Mouse (Mus musculus) heart, adult 2 months (tissue): ENCODE data around the gene Ube2j1. TPM values are rescaled to one million over a fixed set of nuclear protein-coding genes. Genes with fewer than 3 reads are reported as not detected.

ENCODE experiments used
- DNase-seq, 2 experiments: peaks; one replicate each; pipeline ENCODE4 v3.0.0; 2021
- H3K27ac ChIP-seq: fragments of 200-600 bp; 2 replicates; pipeline ENCODE4 v1.8.1; 2022
- H3K27me3 ChIP-seq: fragments of 200-500 bp; 2 replicates; pipeline ENCODE4 v1.6.1; 2012; ENCODE audit warnings: mild to moderate bottlenecking, low read length, inconsistent platforms, mixed read lengths; ENCODE audit not compliant: control insufficient read depth, insufficient read depth
- H3K36me3 ChIP-seq: fragments of 200-500 bp; 2 replicates; pipeline ENCODE4 v1.6.1; 2012; ENCODE audit warnings: low read length, inconsistent platforms; ENCODE audit not compliant: control insufficient read depth, insufficient read depth
- H3K4me1 ChIP-seq: fragments of 200-500 bp; 2 replicates; pipeline ENCODE4 v1.6.1; 2011; ENCODE audit warnings: low read length; ENCODE audit not compliant: control insufficient read depth, insufficient read depth
- H3K4me3 ChIP-seq: fragments of 200-600 bp; 2 replicates; pipeline ENCODE4 v1.8.1; 2022
- H3K79me2 ChIP-seq: fragments of 200-500 bp; replicated peaks from 2 replicates; pipeline ENCODE4 v1.6.1; 2012; ENCODE audit warnings: mild to moderate bottlenecking, inconsistent platforms, low read length, moderate library complexity, mixed read lengths; ENCODE audit not compliant: control insufficient read depth, insufficient read depth
- H3K9ac ChIP-seq: fragments of 200-500 bp; 2 replicates; pipeline ENCODE4 v1.6.1; 2012; ENCODE audit warnings: low read depth, mild to moderate bottlenecking, control low read depth, inconsistent platforms, low read length, mixed read lengths
- CTCF ChIP-seq: fragments of 200-600 bp; IDR thresholded peaks from 2 replicates; pipeline ENCODE4 v1.8.1; 2022; ENCODE audit warnings: antibody characterized with exemption, mild to moderate bottlenecking, moderate library complexity
- EP300 ChIP-seq: fragments of 200-500 bp; IDR thresholded peaks from 2 replicates; pipeline ENCODE4 v1.6.1; 2011; ENCODE audit warnings: low read depth, low read length, control low read depth; ENCODE audit not compliant: insufficient read depth
- POLR2A ChIP-seq: fragments of 200-500 bp; IDR thresholded peaks from 2 replicates; pipeline ENCODE4 v1.6.1; 2011; ENCODE audit warnings: mild to moderate bottlenecking, low read depth, low read length, control low read depth; ENCODE audit not compliant: insufficient read depth
- WGBS: fragments of 180-500 bp; shearing (Covaris S2); methylation state at CpG from one replicate; pipeline ENCODE4 v1.1.7; 2018; 5-methylcytosine and 5-hydroxymethylcytosine counted together
- intact Hi-C: fragments of 180-260 bp; cut with DNase I; formaldehyde crosslinking; loops from one replicate; pipeline ENCODE4 v1.15.1; 2025
- long read RNA-seq: library from polyadenylated mRNA; stranded (forward); transcript quantifications from one replicate; pipeline ENCODE4 v2.0.0, GENCODE M21; 2021
- polyA plus RNA-seq: library from polyadenylated mRNA; depleted of rRNA; stranded (reverse); fragments of >200 nt; gene quantifications from 2 replicates; pipeline ENCODE4 v1.2.3, GENCODE M21; 2012; rRNA removed
- total RNA-seq, 2 experiments: library from RNA; stranded (reverse); gene quantifications; 2 replicates each; pipeline ENCODE4 v1.2.3; 2021

Gene Ube2j1
- total RNA-seq (10 to 100 TPM; 40.8 to 41.9 TPM), polyA plus RNA-seq (14.1 and 20.1 TPM in 2 replicates)
- long read RNA-seq, transcript Ube2j1-202 (8 exons, 3,530 nt) = major isoform, 11 of 26 reads
- long read RNA-seq, partial matches to known transcripts = 2 of 26 reads
- long read RNA-seq, other reads (novel, unspliced or antisense) = 13 of 26 reads

DNA sequence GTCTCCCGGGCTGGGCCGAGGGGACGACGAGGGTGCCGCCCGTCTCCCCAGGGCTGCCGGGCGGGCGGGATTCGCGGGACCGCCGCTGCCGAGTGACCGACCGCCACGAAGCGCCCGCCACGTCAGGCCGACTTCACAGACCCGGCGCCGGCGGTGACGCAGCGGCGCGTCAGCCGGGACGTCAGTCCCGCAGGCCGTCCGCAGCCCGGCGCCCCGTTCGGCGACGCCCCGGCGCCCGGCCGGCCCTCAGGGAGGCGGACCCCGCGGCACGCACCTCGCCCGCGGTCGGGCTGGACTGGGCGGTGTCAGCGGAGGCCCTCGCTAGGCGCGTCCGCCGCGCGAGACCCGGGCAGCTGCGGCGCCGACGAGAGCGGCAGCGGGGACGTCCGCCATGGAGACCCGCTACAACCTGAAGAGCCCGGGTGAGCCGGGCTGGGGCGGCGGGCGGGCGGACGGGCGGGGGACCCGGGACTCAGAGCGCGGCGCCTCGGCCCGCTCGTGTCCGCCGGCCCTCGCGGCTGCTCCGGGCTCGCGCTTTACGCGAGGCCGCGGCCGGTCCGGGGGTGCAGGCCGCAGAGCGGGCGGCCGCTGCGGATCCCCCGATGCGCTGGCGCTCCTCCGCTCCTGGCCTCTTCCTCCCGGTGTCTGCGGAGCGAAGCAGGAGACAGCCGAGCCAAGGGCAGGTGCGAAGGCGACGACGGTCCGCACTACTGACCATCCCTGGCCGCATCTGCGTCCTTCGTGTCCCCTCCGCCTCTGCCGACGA, at the start of gene Ube2j1:
TSS of gene Ube2j1 (plus strand) at position 222 of the 766 bp plus-strand sequence.
- Histone ChIP-seq H3K4me1 (peaks cover 6% of the 10 kb centered on the region), H3K36me3 (peaks cover 8% of the 10 kb centered on the region), H3K4me3 (peak within 1 kb of the TSS; percentile 90), H3K27ac (peak within 1 kb of the TSS; percentile 97), H3K79me2 (peaks cover 5% of the 10 kb centered on the region; the same call in 1 of the 2 replicates), H3K27me3 (no peaks in the 10 kb centered on the region), H3K9ac (peak within 1 kb of the TSS; percentile 94)
- peak; percentile 95 to 97 for DNase-seq
- intact Hi-C loops = loop anchor here (2.0 to 10.0 kb wide), 5 partner anchors 86 to 377 kb away; partner anchors contain the start of genes Lyrm2, Mdn1 and Rngtt
- WGBS = under 1% methylated on average over 103 of the region's 123 CpGs
- TF ChIP-seq POLR2A (peak; percentile 68; the same call in 1 of the 2 replicates), EP300 (no peak), CTCF (no peak)

DNA sequence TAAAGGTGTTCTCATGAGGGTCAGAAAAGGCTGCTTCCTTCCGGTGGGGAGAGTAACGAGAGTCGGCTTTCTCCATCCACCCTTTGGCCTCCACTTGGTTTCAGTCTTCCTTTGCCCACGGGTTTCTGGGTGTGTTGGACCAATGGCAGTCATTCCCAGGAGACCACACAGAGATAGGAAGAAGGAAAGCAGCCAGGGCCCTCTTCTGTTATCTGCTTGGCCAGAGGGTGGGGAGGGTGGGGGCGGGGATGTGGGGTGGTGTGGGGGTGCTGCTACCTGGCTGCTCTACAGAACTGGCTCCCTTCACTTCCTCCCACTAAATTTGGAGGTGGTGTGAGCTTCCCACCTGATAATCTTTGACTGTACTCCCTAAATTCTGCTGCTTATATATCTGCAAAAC, 49.6 kb upstream of the Ube2j1 start:
- 3% methylated on average over 5 of the region's 5 CpGs for WGBS
- intact Hi-C loops = loop anchor here (5.0 kb wide), 1 partner anchor 36 kb away; no protein-coding TSS in a partner anchor
- H3K79me2 ChIP-seq = no peaks in the 10 kb centered on the region
- no peak overlapping the region for H3K9ac ChIP-seq
- H3K4me3 ChIP-seq = no peak overlapping the region; the same call in 1 of the 2 replicates
- peak in 1 of 2 experiments; percentile 36 for DNase-seq
- H3K4me1 ChIP-seq = no peaks in the 10 kb centered on the region
- TF ChIP-seq POLR2A (no peak), CTCF (no peak), EP300 (no peak)
- peak overlapping the region; percentile 31; the same call in 1 of the 2 replicates for H3K27ac ChIP-seq
- peaks cover 7% of the 10 kb centered on the region for H3K27me3 ChIP-seq
- no peaks in the 10 kb centered on the region for H3K36me3 ChIP-seq

DNA sequence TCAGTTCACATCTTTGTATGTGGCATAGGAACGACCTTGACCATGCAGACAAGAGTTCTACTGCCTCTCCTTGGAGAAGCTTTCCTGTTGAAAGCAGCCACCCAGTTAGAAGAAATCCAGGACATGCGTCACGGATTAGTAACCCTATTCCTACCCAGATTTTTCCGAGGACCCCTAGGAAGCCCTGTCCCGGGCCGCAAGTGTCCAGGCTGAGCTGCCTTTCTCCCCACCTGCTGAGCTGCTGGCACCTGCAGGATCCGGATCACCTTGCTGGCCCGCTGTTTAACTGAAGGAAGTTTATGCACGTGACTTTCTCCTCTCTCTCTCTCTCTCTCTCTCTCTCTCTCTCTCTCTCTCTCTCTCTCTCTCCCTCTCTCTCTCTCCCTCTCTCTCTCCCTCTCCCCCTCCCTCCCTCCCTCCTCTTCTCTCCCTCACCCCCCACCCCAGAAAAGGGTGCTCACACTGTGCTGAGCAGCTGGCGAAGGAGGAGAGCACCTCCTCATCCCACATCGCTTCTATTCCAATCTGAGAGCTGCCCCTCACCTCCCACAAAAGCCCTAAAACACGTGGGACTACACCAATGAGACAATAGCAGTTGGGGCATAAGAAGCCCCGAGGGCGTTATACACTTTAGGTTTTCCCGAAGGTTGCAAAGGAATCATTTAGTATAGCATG, 49.0 kb upstream of the Ube2j1 start:
- 4% methylated on average over 15 of the region's 15 CpGs for WGBS
- DNase-seq = peak; percentile 8 to 23
- TF ChIP-seq POLR2A = no peak
- H3K36me3 ChIP-seq = no peaks in the 10 kb centered on the region
- H3K27me3 ChIP-seq = peaks cover 7% of the 10 kb centered on the region
- H3K79me2 ChIP-seq = no peaks in the 10 kb centered on the region
- H3K9ac ChIP-seq = no peak overlapping the region
- no peaks in the 10 kb centered on the region for H3K4me1 ChIP-seq
- H3K27ac ChIP-seq = peak overlapping the region; percentile 70
- peak overlapping the region; percentile 88 for H3K4me3 ChIP-seq
- intact Hi-C loops = loop anchor here (5.0 kb wide), 1 partner anchor 35 kb away; no protein-coding TSS in a partner anchor

GRCm38 (mm10) chr4:32982716-32983175, 48.5 kb upstream of the Ube2j1 start, which contains the start of gene Rragd:
Gene Rragd, plus strand, starts transcription at chr4:32983037.
- intact Hi-C loops = loop anchor here (5.0 kb wide), 1 partner anchor 35 kb away; no protein-coding TSS in a partner anchor
- H3K4me1 ChIP-seq = no peaks in the 10 kb centered on the region
- peaks cover 7% of the 10 kb centered on the region for H3K27me3 ChIP-seq
- peak within 1 kb of the TSS; percentile 88 for H3K4me3 ChIP-seq
- H3K9ac ChIP-seq = peak within 1 kb of the TSS; percentile 92
- H3K79me2 ChIP-seq = no peaks in the 10 kb centered on the region
- WGBS = under 1% methylated on average over 18 of the region's 18 CpGs
- DNase-seq = no peak
- no peaks in the 10 kb centered on the region for H3K36me3 ChIP-seq
- TF ChIP-seq CTCF (no peak), EP300 (no peak), POLR2A (no peak)
- peak within 1 kb of the TSS; percentile 82 for H3K27ac ChIP-seq

DNA sequence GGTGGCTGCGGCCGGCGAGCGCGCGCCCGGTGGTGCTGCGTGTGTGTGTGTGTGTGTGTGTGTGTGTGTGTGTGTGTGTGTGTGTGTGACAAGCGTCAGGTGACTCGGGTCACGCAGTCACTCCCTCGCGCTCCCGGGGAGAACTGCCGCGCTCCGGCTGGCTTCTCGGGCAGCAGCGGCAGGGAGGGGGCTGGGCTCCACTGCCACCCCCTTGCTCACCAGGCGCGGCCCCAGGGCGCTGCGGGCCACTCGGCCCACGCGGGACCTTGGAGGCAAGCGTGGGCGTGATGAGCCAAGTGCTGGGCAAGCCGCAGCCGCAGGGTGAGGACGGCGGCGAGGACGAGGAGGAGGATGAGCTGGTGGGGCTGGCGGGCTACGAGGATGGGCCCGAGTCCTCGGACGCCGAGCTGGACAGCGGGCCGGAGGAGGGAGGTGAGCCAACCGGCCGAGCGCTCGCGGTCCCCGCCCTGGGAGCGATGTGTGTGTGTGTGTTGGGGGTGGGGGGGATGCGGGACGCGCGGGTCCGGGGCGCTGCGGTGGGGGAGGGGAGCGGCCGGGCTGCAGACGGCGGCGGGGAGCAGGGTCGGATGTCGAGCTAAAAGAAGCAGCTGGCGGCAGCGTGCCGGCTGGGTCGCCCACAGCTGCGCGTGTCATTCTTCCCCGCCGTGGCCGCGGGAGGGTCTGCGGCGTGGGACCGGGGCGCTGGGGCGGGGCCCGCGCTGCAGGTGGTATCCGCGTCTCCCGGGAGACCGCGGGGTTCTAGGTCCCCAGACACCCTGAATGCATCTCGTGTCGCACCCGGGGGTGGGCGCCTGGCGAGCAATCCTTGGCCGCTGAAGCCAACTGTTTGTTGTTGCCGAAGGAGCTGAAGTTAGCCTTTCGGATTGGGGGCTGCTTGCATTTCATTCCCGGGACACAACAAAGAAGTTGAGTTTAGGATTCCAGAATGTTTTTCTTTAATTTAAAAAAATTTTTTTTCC, 47.8 kb upstream of the Ube2j1 start:
- peak overlapping the region; percentile 92 for H3K9ac ChIP-seq
- no peaks in the 10 kb centered on the region for H3K79me2 ChIP-seq
- peak overlapping the region; percentile 82 for H3K27ac ChIP-seq
- TF ChIP-seq EP300 = no peak
- no peak for TF ChIP-seq POLR2A
- no peak for TF ChIP-seq CTCF
- peaks cover 7% of the 10 kb centered on the region for H3K27me3 ChIP-seq
- no peaks in the 10 kb centered on the region for H3K4me1 ChIP-seq
- DNase-seq = peak; percentile 76 to 80
- under 1% methylated on average over 84 of the region's 94 CpGs for WGBS
- H3K4me3 ChIP-seq = peak overlapping the region; percentile 88
- intact Hi-C loops = loop anchor here (5.0 kb wide), 1 partner anchor 34 kb away; no protein-coding TSS in a partner anchor
- no peaks in the 10 kb centered on the region for H3K36me3 ChIP-seq
